Mouse (Mus musculus): ENCODE data around the gene Chrna10.

The Chrna10 gene

GRCm38 (mm10) chr7:102081784-102082183, 34.8 kb downstream of the Chrna10 start:
- DNase-seq (ENCODE audit: low read depth, low spot score): no peak

GRCm38 (mm10) chr7:102080311-102080710, 36.3 kb downstream of the Chrna10 start:
- no peak for DNase-seq (ENCODE audit: low read depth, low spot score)

GRCm38 (mm10) chr7:102078517-102078916, 38.1 kb downstream of the Chrna10 start:
- DNase-seq (ENCODE audit: low read depth, low spot score): peak; percentile 67

GRCm38 (mm10) chr7:102076714-102077296, 39.8 kb downstream of the Chrna10 start:
- DNase-seq (ENCODE audit: low read depth, low spot score): peak; percentile 58

- peak; percentile 18 for DNase-seq (ENCODE audit: low read depth, low spot score)
Measured at GRCm38 (mm10) chr7:102066363-102066762, 50.3 kb downstream of the Chrna10 start.

- DNase-seq (ENCODE audit: low read depth, low spot score): peak; percentile 91
Measured at GRCm38 (mm10) chr7:102065046-102065891, 51.4 kb downstream of the Chrna10 start, which contains the start of the genes Rnf121, Xndc1 and Xntrpc. Gene Rnf121 (minus strand): TSS chr7:102065469. Gene Xndc1 (plus strand): TSS chr7:102065511. Gene Xntrpc (plus strand): TSS chr7:102065713.

GRCm38 (mm10) chr7:102064655-102065045, 52.0 kb downstream of the Chrna10 start:
- DNase-seq (ENCODE audit: low read depth, low spot score): no peak

- no peak for DNase-seq (ENCODE audit: low read depth, low spot score)
Measured at GRCm38 (mm10) chr7:102063891-102064290, 52.7 kb downstream of the Chrna10 start.

- no peak for DNase-seq (ENCODE audit: low read depth, low spot score)
Measured at GRCm38 (mm10) chr7:102062203-102062602, 54.4 kb downstream of the Chrna10 start.

GRCm38 (mm10) chr7:102061353-102061752, 55.3 kb downstream of the Chrna10 start:
- no peak for DNase-seq (ENCODE audit: low read depth, low spot score)
